Mouse (Mus musculus) adrenal gland, adult 8-10 months (tissue): Measurements from ENCODE around the gene Cops6. TPM values are rescaled to one million over a fixed set of nuclear protein-coding genes. Genes with fewer than 3 reads are reported as not detected.
A peak's percentile ranks its signal among the peaks of the same experiment; 100 is the strongest.

Experiments used
- DNase-seq: peaks from one replicate; pipeline ENCODE4 v3.0.0; 2022
- microRNA-seq, 2 experiments: library from miRNA; unstranded; fragments of <30 nt; microRNA quantifications; one replicate each; pipeline ENCODE4 v1.2.0; 2022
- total RNA-seq, 4 experiments: library from RNA; stranded (reverse); gene quantifications; 2 replicates each; pipeline ENCODE4 v1.2.4; 2022

Cops6 gene
- total RNA-seq, 4 experiments from 2014 or later = 123 to 142 (median 139) TPM

DNA sequence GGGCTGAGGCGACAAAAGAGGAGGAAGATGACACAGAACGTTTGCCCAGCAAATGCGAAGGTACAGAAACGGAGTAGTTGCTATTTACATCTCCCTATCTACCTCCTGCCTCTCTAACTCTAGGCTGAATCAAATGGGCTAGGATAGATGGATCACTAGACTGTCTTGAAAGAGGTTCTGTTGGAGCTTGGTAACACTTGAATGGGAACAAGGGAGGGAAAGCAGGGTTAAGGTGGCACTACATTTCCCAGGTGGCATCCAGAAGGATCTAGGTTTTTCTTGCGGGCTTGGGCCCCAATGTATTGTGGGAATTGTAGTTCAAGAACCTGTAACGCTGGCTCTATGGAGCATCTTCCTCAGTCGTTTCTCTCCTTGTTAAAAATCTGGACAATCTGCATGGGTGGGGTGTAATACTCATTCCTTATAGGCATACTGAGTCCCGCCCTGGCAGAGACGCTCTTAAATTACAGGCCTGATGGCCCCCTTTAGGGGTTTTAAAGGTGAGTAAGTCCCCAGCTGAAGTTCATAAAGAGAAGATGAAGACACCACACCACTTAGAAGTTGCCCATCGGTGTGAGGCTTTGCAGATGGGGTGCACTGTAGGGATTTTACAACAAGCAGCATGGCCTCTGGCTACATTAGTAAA lies 26.9 kb downstream of the Cops6 start:
- DNase-seq = peak; percentile 71

DNA sequence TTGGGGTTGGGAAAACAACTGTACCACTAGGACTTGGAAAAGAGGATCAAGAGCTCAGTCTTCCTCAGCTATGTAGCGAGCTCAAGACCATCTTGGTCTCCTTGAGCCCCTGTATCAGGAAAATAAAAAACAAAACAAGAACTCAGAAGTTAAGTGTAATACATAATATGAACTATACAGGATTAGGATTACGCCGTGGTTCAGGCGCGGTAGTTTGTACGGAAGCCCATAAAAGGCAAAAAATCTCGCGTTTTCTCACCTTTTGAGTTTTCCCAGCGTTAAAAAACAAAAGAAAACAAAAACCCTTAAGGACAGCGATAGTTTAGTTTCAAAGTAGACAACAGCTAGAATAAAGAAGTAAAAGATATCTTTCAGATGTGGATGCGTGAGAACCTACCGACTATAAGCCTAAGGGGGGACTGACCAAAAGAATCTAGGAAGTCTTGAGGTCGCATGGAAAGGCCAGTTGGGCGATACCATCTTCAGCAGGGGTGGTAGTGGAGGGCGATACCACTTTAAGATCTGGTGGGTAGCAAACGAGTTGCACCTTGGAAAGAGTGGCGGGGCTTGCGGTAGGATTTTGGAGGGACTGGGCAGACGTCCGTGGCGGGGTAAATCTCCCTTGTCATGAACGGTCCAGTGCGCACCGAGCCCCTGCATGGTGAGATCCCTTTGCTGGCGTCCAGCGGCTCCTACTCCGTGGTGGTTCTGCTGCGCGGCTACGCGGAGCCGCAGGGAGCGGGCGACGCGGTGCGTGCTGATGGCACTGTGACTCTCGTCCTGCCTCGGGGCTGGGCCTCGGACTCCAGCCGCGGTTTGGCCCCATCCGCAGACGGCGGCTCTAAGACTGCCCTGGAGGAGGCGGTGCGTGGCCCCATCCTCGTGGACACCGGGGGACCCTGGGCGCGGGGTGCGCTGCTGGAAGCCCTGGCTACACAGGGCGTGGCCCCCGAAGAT lies 33.2 kb downstream of the Cops6 start, which contains the start of gene Mblac1:
Gene Mblac1, plus strand, starts transcription at position 544 of the 957 bp plus-strand sequence.
- DNase-seq = peak; percentile 80

DNA sequence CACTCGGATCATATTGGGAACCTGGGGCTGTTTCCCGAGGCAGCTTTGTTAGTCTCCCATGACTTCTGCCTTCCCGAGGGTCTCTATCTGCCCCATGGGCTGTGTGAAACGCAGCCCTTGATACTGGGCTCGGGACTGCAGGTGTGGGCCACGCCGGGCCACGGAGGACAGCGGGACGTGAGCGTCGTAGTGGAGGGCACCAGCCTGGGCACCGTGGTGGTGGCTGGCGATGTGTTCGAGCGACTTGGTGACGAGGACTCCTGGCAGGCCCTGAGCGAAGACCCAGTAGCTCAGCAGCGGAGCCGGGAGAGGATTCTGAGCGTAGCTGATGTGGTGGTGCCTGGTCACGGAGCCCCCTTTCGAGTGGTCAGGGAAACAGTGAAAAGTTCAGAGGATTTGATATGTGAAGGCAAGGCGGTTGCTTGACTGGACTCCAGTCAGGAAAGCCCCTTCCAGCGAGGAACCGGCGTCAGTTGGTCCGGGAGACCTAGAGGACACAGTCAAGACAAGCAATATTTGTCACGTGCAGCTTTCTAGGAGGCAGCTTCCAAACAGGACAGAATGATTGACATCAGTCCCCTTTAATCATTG lies 34.0 kb downstream of the Cops6 start:
- no peak for DNase-seq

DNA sequence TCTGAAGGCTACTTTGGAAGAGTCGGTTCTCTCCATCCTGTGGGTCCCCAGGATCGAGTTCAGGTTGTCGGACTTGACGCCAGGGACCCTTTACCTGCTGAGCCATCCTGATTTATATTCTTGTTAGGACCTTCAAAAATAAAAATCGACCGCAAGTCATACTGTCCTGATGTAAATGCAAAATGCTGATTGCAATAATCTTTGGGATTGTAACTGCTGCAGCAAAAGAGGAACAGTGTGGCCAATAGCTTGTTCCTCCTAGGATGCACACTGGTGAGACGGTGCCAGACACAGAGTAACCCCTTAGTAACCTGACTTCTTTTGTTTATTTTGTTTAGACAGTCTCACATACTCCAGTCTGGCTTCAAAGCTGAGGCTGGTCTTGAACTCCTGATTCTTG lies 34.6 kb downstream of the Cops6 start:
- DNase-seq = no peak

DNA sequence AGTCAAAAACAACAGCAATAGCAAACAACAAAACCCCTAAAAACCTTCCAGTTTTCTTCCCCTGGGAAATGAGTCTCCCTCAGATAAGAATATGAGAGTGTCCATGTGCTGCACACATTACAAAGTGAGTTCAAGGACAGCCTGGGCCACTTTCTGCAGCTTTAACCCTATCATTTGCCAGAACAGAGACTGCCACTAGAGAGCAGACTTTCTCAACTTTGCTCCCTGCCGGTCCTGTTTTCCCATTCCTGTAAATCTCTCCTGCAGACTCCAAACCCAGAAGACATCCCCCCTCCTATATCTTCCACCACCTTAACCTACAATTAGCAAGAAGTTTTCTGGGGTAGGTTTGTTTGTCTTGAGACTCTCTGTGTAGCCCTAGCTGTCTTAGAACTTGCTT lies 38.7 kb downstream of the Cops6 start:
- DNase-seq = peak; percentile 35

DNA sequence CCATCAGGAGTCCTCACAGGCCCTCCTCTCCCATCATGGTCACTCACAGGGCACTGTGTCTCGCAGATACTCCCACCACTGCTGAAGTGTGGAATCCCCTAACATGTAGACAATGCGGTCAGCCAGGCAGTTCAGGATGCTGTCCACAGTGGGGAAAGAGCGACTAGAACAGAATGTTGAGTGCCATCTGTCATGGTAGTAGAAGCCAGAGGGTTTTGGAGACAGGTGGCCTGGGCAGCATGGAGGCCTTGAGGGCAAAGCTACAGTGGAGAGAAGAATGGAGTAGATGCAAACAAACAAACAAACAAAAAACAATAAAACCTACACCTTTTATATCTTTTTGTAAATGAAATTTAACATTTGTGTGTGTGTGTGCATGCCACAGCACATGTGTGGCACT lies 41.2 kb downstream of the Cops6 start:
- DNase-seq = no peak

DNA sequence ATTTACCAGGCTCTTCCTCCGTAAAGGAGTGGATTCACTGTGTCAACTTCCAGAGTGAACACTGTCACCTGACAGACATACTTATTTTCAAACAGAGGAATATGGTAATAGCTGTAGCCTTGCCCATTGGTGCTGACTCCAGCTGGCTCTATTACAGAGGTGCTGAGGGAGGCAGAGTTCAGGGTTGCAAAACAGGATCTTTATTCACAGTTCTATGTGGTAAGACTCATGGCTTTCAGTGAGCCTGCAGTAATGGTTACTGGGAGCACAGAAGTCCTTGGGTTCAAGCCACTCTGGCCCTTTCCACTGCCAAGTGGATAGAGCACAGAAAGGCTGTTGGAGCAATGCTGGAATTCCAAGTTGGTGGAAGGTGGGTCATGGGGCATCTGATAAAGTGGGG lies 46.4 kb downstream of the Cops6 start:
- DNase-seq = peak; percentile 33

DNA sequence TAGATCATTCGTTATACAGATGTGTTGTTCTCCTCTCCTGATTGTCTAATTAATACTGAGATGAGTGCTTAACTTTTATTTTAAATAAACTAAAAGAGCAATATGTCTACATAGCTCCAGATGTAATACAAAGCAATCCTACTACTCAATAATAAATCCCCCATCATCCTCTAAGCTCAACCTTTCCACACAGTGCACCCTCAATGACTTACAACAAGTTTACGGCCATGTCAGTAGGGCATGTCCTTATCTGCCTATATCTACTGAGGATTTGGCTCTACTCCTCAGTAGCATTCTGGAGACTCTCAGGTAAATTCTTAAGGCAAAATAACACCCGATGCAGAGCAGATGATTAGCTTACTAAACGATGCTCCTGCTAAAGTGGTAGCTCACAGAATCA lies 47.0 kb downstream of the Cops6 start:
- DNase-seq = no peak

Small RNA genes lying within 50 kb of the gene (microRNA-seq; reads per million reads assigned to microRNA genes)
- gene Mir106b (417 to 614 reads per million in 2 experiments), gene Mir25 (148 to 166 reads per million in 2 experiments), gene Mir93 (1,124 to 2,099 reads per million in 2 experiments)

Other genes starting within 250 kb of the Cops6 start
- under 1 TPM in 3 of 4 experiments, not detected in 1; 0.17 to 0.26 (median 0.22) TPM for gene Cyp3a13, start 239.5 kb upstream of the Cops6 start, total RNA-seq
- gene Gjc3, start 198.0 kb upstream of the Cops6 start, total RNA-seq = under 1 TPM; 0.14 to 0.71 (median 0.40) TPM
- 1 to 10 TPM in 1 of 4 experiments, under 1 TPM in 2, not detected in 1; 0.73 to 1.0 (median 0.78) TPM for gene Azgp1, start 179.6 kb upstream of the Cops6 start, total RNA-seq
- not detected for gene Smok3a, start 139.8 kb upstream of the Cops6 start, total RNA-seq
- not detected for gene Smok3b, start 139.6 kb upstream of the Cops6 start, total RNA-seq
- not detected for gene Smok3c, start 107.9 kb upstream of the Cops6 start, total RNA-seq
- 10 to 100 TPM; 39.6 to 51.4 (median 47.6) TPM for gene Zkscan1, start 76.0 kb upstream of the Cops6 start, total RNA-seq
- 10 to 100 TPM; 16.7 to 18.8 (median 17.1) TPM for gene Zscan21, start 44.2 kb upstream of the Cops6 start, total RNA-seq
- 10 to 100 TPM; 12.9 to 18.5 (median 16.1) TPM for gene Zfp113, start 5.3 kb upstream of the Cops6 start, total RNA-seq
- gene Ap4m1, start 10.9 kb downstream of the Cops6 start, total RNA-seq = 10 to 100 TPM; 19.5 to 34.6 (median 27.6) TPM
- 10 to 100 TPM; 26.2 to 40.7 (median 32.4) TPM for gene Mcm7, start 11.4 kb downstream of the Cops6 start, total RNA-seq
- gene Taf6, start 26.4 kb downstream of the Cops6 start, total RNA-seq = 10 to 100 TPM; 42.4 to 62.7 (median 51.4) TPM
- gene Cnpy4, start 26.4 kb downstream of the Cops6 start, total RNA-seq = 10 to 100 TPM; 23.8 to 34.5 (median 27.8) TPM
- gene Mblac1, start 33.2 kb downstream of the Cops6 start, total RNA-seq = 10 to 100 TPM; 10.4 to 15.0 (median 11.7) TPM
- under 1 TPM; 0.14 to 0.91 (median 0.52) TPM for gene Nxpe5, start 64.8 kb downstream of the Cops6 start, total RNA-seq
- 100 to 1,000 TPM in 2 of 4 experiments, 10 to 100 TPM in 2; 86.5 to 106 (median 99.5) TPM for gene Lamtor4, start 94.4 kb downstream of the Cops6 start, total RNA-seq
- gene BC037034, start 103.0 kb downstream of the Cops6 start, total RNA-seq = 10 to 100 TPM; 22.7 to 48.4 (median 37.4) TPM
- gene Gal3st4, start 111.8 kb downstream of the Cops6 start, total RNA-seq = under 1 TPM in 2 of 4 experiments, not detected in 2; 0.17 to 0.38 TPM
- gene Gm43720, start 118.9 kb downstream of the Cops6 start, total RNA-seq = not detected
- 1 to 10 TPM in 2 of 4 experiments, under 1 TPM in 2; 0.38 to 1.3 (median 0.97) TPM for gene Gpc2, start 118.9 kb downstream of the Cops6 start, total RNA-seq
- under 1 TPM in 3 of 4 experiments, not detected in 1; 0.08 to 0.35 (median 0.09) TPM for gene Stag3, start 119.2 kb downstream of the Cops6 start, total RNA-seq
- under 1 TPM; 0.29 to 1.00 (median 0.50) TPM for gene Pvrig, start 180.9 kb downstream of the Cops6 start, total RNA-seq